Mouse (Mus musculus) granulocyte monocyte progenitor cell, adult 5-6 weeks (primary cell): ENCODE data around the gene Olfr976. TPM values are rescaled to one million over a fixed set of nuclear protein-coding genes. Genes with fewer than 3 reads are reported as not detected.
"Not testable (repeated sequence)": the region's sequence is repeated elsewhere in the genome, so short reads cannot be mapped to it uniquely, and the experiment has no call there.

ENCODE experiments used
- ATAC-seq: replicated peaks from 2 replicates; pipeline ENCODE4 v1.8.0; 2016; ENCODE audit warnings: mild to moderate bottlenecking, moderate TSS enrichment, inconsistent platforms; ENCODE audit not compliant: poor library complexity, severe bottlenecking
- total RNA-seq, 2 experiments: library from RNA; stranded (forward) in 1 of 2; stranded (reverse) in 1 of 2; fragments of 200-712, 200-1000 nt in 1 of 2; fragments of >200 nt in 1 of 2; fragmentation: Nextera tagmentation in 1 of 2; gene quantifications; 2 replicates each; pipeline ENCODE4 v1.2.3; 2014 to 2017

Olfr976 gene
- total RNA-seq (2014; fragmentation: Nextera tagmentation) (not detected in 2 replicates), total RNA-seq (2017) (not detected in 2 replicates)

GRCm38 (mm10) chr9:39961033-39961432 is at the start of gene Olfr976:
Gene Olfr976 (minus strand): TSS chr9:39961133.
- not testable (repeated sequence) for ATAC-seq

- no peak for ATAC-seq
Measured at GRCm38 (mm10) chr9:40009482-40009881, 48.5 kb upstream of the Olfr976 start, which contains the start of gene Olfr980. Gene Olfr980 (minus strand): TSS chr9:40009582.

GRCm38 (mm10) chr9:40003365-40003764 is 42.4 kb upstream of the Olfr976 start, which contains the start of gene Olfr979:
Gene Olfr979 (minus strand): TSS chr9:40003465.
- no peak for ATAC-seq

DNA sequence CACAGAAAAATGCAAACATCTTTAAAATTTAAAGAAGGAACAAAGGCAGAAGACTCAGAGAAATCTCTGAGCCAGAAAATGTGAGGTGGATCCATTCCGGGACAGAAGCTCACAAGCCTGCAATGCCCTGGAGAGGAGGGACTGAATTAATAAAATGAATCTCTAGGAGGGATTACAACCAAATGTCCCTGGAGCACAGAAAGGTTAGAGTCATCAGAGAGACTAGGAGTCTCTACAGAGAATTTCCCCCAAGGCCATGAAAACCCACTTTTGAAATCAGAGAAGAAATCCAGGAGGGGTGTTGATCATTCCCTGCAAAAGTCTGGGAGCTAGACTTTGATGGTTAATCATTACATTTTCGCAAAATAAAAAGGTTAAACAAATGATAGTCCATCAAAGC is 30.9 kb upstream of the Olfr976 start, which contains the start of gene Olfr978:
Gene Olfr978 (plus strand): TSS at position 301 of the 400 bp plus-strand sequence.
- ATAC-seq: no peak

GRCm38 (mm10) chr9:39976581-39977145 is 15.7 kb upstream of the Olfr976 start:
- not testable (repeated sequence) for ATAC-seq

DNA sequence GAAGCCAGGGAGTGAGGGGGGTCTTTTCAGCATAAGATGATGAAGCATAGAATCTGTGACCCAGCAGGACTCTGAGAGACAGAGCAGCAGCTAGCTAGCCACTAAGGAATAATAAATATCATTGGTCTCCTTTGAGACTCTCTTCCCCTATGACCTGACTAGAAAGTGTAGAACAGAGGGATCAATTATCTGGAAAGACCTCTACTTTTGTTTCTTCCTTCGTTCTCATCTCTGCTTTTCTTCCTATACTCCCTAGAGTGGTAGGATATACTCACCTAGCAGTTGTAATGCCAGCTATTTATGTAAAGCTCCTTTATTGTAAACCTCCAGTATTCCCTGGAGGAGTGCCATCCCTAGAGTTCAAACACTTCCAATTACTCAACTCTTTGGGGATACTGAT is 9.0 kb downstream of the Olfr976 start, which contains the start of gene Olfr975:
Gene Olfr975 (minus strand): TSS at position 101 of the 400 bp plus-strand sequence.
- no peak for ATAC-seq

DNA sequence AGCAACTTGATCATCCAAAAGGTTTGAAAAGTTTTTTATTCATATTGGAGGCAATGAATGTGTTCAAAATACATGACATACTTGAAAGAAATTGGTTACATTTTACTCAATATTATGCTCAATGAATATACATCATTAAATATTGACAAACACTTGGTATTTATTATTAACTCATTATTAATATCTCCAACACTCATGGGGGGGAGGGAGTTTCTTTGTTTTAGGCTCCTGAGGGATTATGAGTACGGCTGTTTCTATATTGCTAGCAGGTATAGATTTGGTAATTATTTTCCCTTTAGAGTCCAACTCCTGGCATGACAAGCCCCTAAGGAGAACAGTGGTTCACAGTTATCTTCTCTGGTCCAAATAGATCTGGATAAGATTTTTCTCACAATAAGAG is 23.7 kb downstream of the Olfr976 start, which contains the start of gene Olfr974:
Gene Olfr974 (plus strand): TSS at position 301 of the 400 bp plus-strand sequence.
- ATAC-seq: no peak

DNA sequence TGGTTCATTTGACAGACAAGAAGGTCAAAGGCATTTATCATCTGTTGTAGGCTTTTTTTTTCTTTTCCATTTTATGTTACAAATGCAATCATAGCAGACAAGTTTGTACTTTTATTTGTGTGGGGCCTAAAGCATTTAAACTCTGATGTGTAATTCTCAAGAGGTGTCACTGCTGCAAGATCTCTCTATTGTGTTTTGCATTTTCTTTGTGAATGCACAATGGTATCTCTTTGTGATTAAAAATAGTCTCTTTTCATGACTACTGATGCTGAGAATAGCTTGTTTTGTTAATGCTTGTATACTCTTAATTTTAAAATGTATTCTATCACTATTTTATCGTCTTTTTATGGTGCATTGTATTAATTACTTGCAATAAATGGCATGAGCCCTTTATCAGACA is 32.1 kb downstream of the Olfr976 start:
- ATAC-seq: not testable (repeated sequence)

- ATAC-seq: not testable (repeated sequence)
Measured at GRCm38 (mm10) chr9:39927975-39928836, 32.7 kb downstream of the Olfr976 start.

DNA sequence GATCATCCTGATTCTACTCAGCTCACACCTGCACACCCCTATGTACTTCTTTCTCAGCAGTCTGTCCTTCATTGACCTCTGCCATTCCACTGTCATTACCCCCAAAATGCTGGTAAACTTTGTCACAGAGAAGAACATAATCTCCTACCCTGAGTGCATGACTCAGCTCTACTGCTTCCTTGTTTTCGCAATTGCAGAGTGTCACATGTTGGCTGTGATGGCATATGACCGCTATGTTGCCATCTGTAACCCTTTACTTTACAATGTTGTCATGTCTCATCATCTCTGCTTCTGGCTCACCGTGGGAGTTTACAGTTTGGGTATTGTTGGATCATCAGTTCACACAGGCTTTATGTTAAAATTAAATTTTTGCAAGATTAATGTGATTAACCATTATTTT is 51.0 kb downstream of the Olfr976 start:
- ATAC-seq: peak; percentile 97

DNA sequence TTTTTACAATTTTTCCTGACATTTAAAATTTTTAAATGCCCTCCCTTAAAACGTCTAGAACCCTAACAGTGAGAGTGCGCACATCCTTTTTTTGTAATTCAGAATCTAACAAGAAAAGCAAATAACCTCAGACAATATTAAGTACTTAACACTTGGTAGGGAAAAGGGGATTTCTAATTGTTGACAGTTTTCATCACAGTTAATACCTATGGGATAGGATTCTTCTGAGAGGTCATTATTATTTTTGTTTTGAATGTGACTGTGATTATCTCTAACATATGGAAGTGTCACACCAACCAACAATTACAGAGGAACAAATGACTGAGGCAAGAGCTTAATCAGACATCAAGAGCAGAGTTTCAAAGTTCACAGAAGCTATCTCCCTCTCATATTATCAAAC is 53.9 kb downstream of the Olfr976 start, which contains the start of gene Olfr229:
Gene Olfr229 (plus strand): TSS at position 301 of the 400 bp plus-strand sequence.
- no peak for ATAC-seq

- peak; percentile 91 for ATAC-seq
Measured at GRCm38 (mm10) chr9:39905106-39905505, 55.8 kb downstream of the Olfr976 start.

Other genes with a start within 250 kb of the Olfr976 start
- not detected in 2 replicates for gene Olfr965, start 249.8 kb downstream of the Olfr976 start, total RNA-seq (2014; fragmentation: Nextera tagmentation)
- not detected in 2 replicates for gene Olfr965, start 249.8 kb downstream of the Olfr976 start, total RNA-seq (2017)
- not detected in 2 replicates for gene Olfr150, start 230.2 kb downstream of the Olfr976 start, total RNA-seq (2014; fragmentation: Nextera tagmentation)
- not detected in 2 replicates for gene Olfr150, start 230.2 kb downstream of the Olfr976 start, total RNA-seq (2017)
- not detected in 2 replicates for gene Olfr967, start 214.9 kb downstream of the Olfr976 start, total RNA-seq (2014; fragmentation: Nextera tagmentation)
- not detected in 2 replicates for gene Olfr967, start 214.9 kb downstream of the Olfr976 start, total RNA-seq (2017)
- not detected in 2 replicates for gene Olfr968, start 177.9 kb downstream of the Olfr976 start, total RNA-seq (2014; fragmentation: Nextera tagmentation)
- gene Olfr968, start 177.9 kb downstream of the Olfr976 start, total RNA-seq (2017): not detected in 2 replicates
- gene Olfr969, start 170.2 kb downstream of the Olfr976 start, total RNA-seq (2014; fragmentation: Nextera tagmentation): not detected in 2 replicates
- not detected in 2 replicates for gene Olfr969, start 170.2 kb downstream of the Olfr976 start, total RNA-seq (2017)
- gene Olfr970, start 152.3 kb downstream of the Olfr976 start, total RNA-seq (2014; fragmentation: Nextera tagmentation): not detected in 2 replicates
- gene Olfr970, start 152.3 kb downstream of the Olfr976 start, total RNA-seq (2017): not detected in 2 replicates
- gene Olfr971, start 124.3 kb downstream of the Olfr976 start, total RNA-seq (2014; fragmentation: Nextera tagmentation): not detected in 2 replicates
- gene Olfr971, start 124.3 kb downstream of the Olfr976 start, total RNA-seq (2017): not detected in 2 replicates
- gene Olfr972, start 94.7 kb downstream of the Olfr976 start, total RNA-seq (2014; fragmentation: Nextera tagmentation): not detected in 2 replicates
- not detected in 2 replicates for gene Olfr972, start 94.7 kb downstream of the Olfr976 start, total RNA-seq (2017)
- gene Olfr229, start 53.8 kb downstream of the Olfr976 start, total RNA-seq (2014; fragmentation: Nextera tagmentation): not detected in 2 replicates
- not detected in 2 replicates for gene Olfr229, start 53.8 kb downstream of the Olfr976 start, total RNA-seq (2017)
- not detected in 2 replicates for gene Olfr974, start 23.6 kb downstream of the Olfr976 start, total RNA-seq (2014; fragmentation: Nextera tagmentation)
- not detected in 2 replicates for gene Olfr974, start 23.6 kb downstream of the Olfr976 start, total RNA-seq (2017)
- not detected in 2 replicates for gene Olfr975, start 9.1 kb downstream of the Olfr976 start, total RNA-seq (2014; fragmentation: Nextera tagmentation)
- gene Olfr975, start 9.1 kb downstream of the Olfr976 start, total RNA-seq (2017): not detected in 2 replicates
- gene Olfr978, start 31.0 kb upstream of the Olfr976 start, total RNA-seq (2014; fragmentation: Nextera tagmentation): not detected in 2 replicates
- not detected in 2 replicates for gene Olfr978, start 31.0 kb upstream of the Olfr976 start, total RNA-seq (2017)
- not detected in 2 replicates for gene Olfr979, start 42.3 kb upstream of the Olfr976 start, total RNA-seq (2014; fragmentation: Nextera tagmentation)
- not detected in 2 replicates for gene Olfr979, start 42.3 kb upstream of the Olfr976 start, total RNA-seq (2017)
- not detected in 2 replicates for gene Olfr980, start 48.4 kb upstream of the Olfr976 start, total RNA-seq (2014; fragmentation: Nextera tagmentation)
- gene Olfr980, start 48.4 kb upstream of the Olfr976 start, total RNA-seq (2017): not detected in 2 replicates
- not detected in 2 replicates for gene Olfr981, start 60.3 kb upstream of the Olfr976 start, total RNA-seq (2014; fragmentation: Nextera tagmentation)
- gene Olfr981, start 60.3 kb upstream of the Olfr976 start, total RNA-seq (2017): not detected in 2 replicates
- gene Olfr982, start 112.7 kb upstream of the Olfr976 start, total RNA-seq (2014; fragmentation: Nextera tagmentation): not detected in 2 replicates
- gene Olfr982, start 112.7 kb upstream of the Olfr976 start, total RNA-seq (2017): not detected in 2 replicates
- not detected in 2 replicates for gene Olfr983, start 132.5 kb upstream of the Olfr976 start, total RNA-seq (2014; fragmentation: Nextera tagmentation)
- gene Olfr983, start 132.5 kb upstream of the Olfr976 start, total RNA-seq (2017): not detected in 2 replicates
- gene Olfr984, start 153.1 kb upstream of the Olfr976 start, total RNA-seq (2014; fragmentation: Nextera tagmentation): not detected in 2 replicates
- gene Olfr984, start 153.1 kb upstream of the Olfr976 start, total RNA-seq (2017): not detected in 2 replicates
- not detected in 2 replicates for gene Olfr985, start 169.1 kb upstream of the Olfr976 start, total RNA-seq (2014; fragmentation: Nextera tagmentation)
- not detected in 2 replicates for gene Olfr985, start 169.1 kb upstream of the Olfr976 start, total RNA-seq (2017)
- not detected in 2 replicates for gene Tmem225, start 187.0 kb upstream of the Olfr976 start, total RNA-seq (2014; fragmentation: Nextera tagmentation)
- not detected in 2 replicates for gene Tmem225, start 187.0 kb upstream of the Olfr976 start, total RNA-seq (2017)
- not detected in 2 replicates for gene Olfr986, start 219.8 kb upstream of the Olfr976 start, total RNA-seq (2014; fragmentation: Nextera tagmentation)
- not detected in 2 replicates for gene Olfr986, start 219.8 kb upstream of the Olfr976 start, total RNA-seq (2017)
- 4.1 and 4.8 TPM in 2 replicates for gene Zfp202, start 231.2 kb upstream of the Olfr976 start, total RNA-seq (2014; fragmentation: Nextera tagmentation)
- 4.4 and 4.5 TPM in 2 replicates for gene Zfp202, start 231.2 kb upstream of the Olfr976 start, total RNA-seq (2017)